Mouse (Mus musculus) left cerebral cortex, postnatal 14 days (tissue): ENCODE measurements at regions not wholly inside any gene's neighbourhood (a gene's known extent, or its start where the extent isn't known, plus 50 kb on each side); places are given as distances from the start of the nearest gene placed in this dataset.
A peak's percentile ranks its signal among the peaks of the same experiment; 100 is the strongest.

Experiments used
- DNase-seq, 2 experiments: peaks; one replicate each; pipeline ENCODE4 v3.0.0; 2021 to 2022; ENCODE audit warnings: low spot score in 2 of 2, mixed read lengths in 1 of 2
- intact Hi-C: fragments of 180-260 bp; cut with DNase I; formaldehyde crosslinking; loops from one replicate; pipeline ENCODE4 v1.15.1; 2025

DNA sequence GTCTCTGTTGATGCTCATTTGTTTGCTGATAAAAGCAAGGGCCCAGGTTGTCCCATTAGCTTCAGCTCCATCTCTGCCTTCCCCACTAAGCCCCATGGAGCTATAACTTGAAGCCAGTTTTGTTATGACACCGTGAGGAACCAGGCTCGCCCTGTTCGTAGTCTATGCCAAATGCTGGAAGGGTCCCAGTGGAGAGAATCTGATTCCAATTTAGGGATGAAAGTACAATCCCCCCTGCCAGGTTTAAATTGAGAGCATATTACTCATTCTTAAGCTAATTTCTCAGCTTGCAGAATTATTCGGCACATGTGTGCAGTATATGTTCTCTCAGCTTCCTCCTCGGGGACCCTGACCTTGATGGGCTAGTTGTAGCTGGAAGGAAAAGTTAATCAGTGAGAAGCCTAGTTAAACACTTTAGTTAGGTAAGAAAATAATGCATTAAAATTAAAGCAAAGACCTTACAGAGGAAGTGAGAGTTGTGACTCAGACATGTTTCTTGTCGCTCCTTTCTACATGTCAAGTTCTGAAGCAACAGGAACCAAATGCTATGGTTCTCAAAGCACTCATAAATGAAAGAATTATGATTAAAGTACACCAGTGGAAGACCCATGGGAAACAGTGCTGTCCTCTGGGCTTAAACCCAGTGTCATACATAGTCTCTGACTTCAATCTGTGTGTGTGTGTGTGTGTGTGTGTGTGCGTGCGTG lies 295.2 kb downstream of the Rnd3 start:
- DNase-seq: no peak
- intact Hi-C loops: no loop called here

- DNase-seq: no peak
- intact Hi-C loops: no loop called here
Measured at GRCm38 (mm10) chr2:50852413-50852919, 296.4 kb downstream of the Rnd3 start.

DNA sequence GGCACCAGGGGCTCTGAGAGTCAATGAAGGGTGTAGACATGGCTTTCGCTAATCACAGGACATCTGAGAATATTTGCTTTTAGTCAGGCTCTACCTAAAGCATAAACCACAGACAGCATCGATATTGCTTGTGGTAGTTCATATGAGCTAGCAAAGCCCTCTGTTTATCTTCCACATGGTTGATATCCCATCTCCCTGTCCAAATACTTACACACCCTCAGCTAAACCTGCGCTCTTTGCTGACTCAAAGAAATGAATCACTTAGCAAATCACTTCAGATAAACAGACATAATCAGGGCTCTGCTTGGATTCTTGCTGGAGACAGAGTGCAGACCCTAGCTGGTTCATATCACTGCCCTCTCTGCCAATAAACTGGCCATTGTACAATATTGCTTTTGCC lies 298.8 kb downstream of the Rnd3 start:
- intact Hi-C loops: no loop called here
- no peak for DNase-seq

- DNase-seq: no peak
- intact Hi-C loops: no loop called here
Measured at GRCm38 (mm10) chr2:50841881-50842280, 307.0 kb downstream of the Rnd3 start.

DNA sequence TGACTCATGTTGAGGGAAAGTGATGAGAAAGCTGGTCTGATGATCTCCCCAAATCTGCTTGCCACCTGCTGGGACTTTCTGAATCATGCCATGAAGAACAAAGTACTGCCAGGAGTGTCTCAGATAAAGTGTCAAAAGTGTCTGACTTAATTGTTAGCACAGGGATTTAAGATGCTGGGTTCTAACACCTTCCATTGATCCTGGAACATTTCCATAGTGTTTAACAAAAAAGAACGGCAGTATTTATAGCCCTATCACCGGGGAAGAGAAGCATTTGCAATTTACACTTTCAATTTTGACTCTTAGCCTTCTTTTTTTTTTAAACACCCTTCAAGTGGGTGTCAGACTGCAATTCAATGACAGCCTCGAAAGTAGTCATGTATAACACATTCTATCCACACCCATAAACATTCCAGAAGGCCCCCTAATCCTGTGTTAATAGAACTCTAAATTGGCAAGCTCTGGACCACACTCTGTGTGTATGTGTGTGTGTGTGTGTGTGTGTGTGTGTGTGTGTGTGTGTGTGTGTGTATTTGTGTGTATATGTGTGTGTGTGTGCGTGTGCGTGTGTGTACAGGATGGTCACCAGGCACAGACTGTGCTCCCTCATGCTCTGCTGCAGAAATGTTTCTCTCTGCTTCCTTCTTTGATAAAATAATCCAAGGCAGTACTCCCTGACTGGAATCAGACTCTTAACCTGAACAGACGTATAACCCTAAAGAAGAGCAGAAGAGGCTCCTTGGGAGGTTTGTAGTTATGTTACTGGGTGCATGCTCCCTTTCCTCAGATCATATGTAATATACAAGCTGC lies 313.2 kb downstream of the Rnd3 start:
- peak in 1 of 2 experiments; percentile 5 for DNase-seq
- intact Hi-C loops: no loop called here

- DNase-seq: no peak
- intact Hi-C loops: no loop called here
Measured at GRCm38 (mm10) chr2:50833791-50834190, 315.1 kb downstream of the Rnd3 start.

GRCm38 (mm10) chr2:50832471-50832870 lies 316.4 kb downstream of the Rnd3 start:
- DNase-seq: no peak
- intact Hi-C loops: no loop called here

- intact Hi-C loops: no loop called here
- DNase-seq: no peak
Measured at GRCm38 (mm10) chr2:50830056-50830720, 318.7 kb downstream of the Rnd3 start.

- DNase-seq: no peak
- intact Hi-C loops: no loop called here
Measured at GRCm38 (mm10) chr2:50827097-50827496, 321.8 kb downstream of the Rnd3 start.

GRCm38 (mm10) chr2:50826537-50826936 lies 322.4 kb downstream of the Rnd3 start:
- no peak for DNase-seq
- intact Hi-C loops: no loop called here

GRCm38 (mm10) chr2:50825626-50826025 lies 323.3 kb downstream of the Rnd3 start:
- intact Hi-C loops: no loop called here
- no peak for DNase-seq

DNA sequence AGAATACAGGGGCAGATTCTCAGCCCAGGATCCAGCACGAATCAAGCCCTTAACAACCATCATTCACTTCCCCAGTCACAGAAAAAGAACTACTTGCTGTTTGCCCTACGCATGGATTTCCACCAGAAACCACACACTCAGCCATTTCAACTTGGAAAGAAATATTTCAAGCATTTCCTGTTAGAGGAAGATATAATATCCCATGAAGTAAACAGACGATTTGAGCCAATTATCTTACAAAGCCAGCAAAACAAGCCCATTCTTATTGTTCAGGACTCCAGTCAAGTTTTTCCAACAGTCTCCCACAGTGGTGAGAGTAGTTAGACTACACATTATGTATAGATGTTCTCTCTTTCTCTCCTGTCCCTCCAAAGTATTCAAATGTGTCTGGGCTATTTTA lies 324.1 kb downstream of the Rnd3 start:
- intact Hi-C loops: no loop called here
- DNase-seq: no peak

GRCm38 (mm10) chr2:50822738-50823137 lies 326.2 kb downstream of the Rnd3 start:
- DNase-seq: no peak
- intact Hi-C loops: no loop called here

DNA sequence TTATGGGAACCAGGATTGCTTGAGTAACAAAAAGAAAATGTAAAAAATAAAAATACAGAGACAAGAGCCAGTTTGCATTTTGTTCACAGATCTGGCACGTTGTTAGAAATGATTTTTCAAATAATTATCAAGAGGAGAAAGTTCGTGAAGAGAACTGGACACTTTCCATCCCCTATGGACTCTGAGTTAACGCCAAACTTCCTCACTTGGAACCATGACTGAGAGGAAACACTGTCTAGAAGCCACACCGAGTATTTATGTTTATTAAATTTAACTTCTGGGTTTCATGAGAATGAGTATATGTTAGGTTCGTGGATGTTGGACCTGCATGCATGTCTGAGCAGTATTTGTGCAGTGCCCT lies 329.6 kb downstream of the Rnd3 start:
- intact Hi-C loops: no loop called here
- no peak for DNase-seq

- DNase-seq: no peak
Measured at GRCm38 (mm10) chr2:50818557-50819304, 330.2 kb downstream of the Rnd3 start.

DNA sequence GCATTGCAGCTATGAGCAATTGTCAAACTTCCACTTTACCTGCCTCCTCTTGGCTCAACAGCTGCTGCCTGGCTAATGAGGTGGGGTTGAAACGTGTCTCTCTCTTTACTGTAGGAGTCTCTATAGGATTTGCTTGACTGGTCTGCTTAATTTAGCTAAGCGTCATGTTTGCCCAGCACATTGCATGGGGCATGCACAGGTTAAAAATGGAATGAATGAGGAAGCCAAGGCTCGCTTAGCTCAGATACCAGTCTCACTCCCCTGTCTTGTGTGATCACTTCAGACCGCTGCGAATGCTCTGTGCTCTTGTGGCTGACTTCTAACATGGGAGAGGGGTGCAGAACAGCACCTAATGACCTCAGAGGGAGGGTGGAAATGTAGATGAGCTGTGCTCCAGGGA lies 332.5 kb downstream of the Rnd3 start:
- intact Hi-C loops: no loop called here
- no peak for DNase-seq

More at GRCm38 (mm10) chr2:50818557-50819304, 330.2 kb downstream of the Rnd3 start:
- intact Hi-C loops: no loop called here

GRCm38 (mm10) chr2:50815541-50815940 lies 333.4 kb downstream of the Rnd3 start:
- DNase-seq: no peak
- intact Hi-C loops: no loop called here

DNA sequence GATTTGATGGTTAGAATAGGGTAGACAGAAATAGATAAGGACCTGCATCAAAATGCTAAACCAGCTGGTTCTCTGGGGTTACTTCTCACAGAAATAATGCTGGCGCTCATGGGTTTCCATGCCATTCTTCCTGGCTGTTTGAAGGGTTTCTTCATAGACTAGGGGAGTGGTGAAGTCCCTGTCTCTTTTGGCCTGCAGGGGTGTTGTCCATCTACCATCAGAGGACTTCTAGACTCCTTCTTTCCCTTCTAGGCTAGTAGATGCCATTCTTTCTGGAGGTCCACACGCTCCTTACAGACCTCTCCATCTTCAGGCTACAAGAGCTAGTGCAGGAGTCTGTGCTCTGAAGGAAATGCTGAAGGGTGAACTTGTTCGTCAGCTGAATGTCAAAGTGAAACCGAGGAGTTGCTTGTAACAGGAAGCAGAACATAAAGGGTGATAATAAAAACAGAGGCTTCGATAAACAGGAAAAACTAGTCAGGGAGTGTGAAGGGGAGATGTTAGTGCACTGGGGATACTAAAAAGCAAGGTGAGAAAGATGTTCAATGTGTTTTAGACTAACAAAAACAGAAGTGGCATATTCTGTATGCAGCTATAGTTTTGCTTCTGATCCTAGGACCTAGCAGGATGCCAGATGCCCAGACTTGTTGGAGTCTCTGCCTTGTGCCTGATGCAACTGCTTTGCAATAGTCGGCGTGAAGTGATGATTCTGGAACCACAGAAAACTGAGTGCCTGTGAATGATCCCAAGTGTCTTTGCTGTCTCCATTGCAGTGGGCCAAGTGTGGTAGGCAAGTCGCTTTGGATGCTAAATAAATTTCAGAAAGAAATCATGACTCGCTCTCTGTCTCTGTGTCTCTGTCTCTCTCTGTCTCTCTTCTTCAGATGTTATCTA lies 335.1 kb downstream of the Rnd3 start:
- intact Hi-C loops: no loop called here
- no peak for DNase-seq

GRCm38 (mm10) chr2:50812296-50812695 lies 336.6 kb downstream of the Rnd3 start:
- intact Hi-C loops: no loop called here
- DNase-seq: no peak
